Mouse (Mus musculus): ENCODE data around the gene Ulk3. TPM values are rescaled to one million over a fixed set of nuclear protein-coding genes. Genes with fewer than 3 reads are reported as not detected.

Ulk3 gene
- polyA plus RNA-seq, 1 experiment from 2014 or later, result 8.6 TPM

DNA sequence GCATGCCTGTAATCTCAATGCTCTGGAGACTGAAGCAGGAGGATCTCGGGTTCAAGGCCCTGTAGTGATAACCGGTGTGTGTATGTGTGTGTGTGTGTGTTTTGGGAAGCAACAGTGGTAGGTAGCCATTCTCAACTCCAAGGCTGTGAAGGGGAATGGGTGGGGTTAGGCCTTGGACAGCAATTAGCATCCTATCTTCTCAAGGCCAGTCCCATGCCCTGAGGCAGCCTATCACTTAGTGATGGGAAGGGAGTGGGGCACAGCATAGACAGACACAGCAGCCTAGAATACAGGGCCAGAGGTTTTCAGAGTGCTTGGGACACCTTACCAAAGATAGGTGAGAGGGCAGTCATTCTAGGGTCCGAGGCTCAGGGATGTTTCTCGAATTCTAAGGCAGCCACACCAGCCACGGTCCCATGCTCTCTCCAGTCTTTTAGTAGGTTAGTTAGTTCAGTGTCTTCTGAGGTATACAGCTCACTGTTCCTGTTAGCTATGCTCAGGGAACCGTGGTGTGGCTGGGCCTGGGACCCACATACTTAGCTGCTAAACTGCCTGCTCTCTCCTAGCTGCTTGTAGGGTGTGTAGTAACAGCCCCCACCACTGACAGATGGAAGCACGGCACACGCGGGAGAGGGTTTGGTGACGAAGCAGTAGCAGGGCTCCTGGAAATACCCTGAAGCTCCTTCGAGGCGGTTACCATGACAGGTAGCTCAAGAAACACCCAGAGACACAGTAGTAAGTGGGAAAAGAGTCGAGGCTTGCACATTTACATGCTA lies 52.7 kb downstream of the Ulk3 start:
- Histone ChIP-seq H3K4me1 (replicated peaks; ENCODE audit: control insufficient read depth, insufficient read depth, low read length) (peaks cover 28% of the 10 kb centered on the region), H3K4me2 (replicated peaks; ENCODE audit: low read depth, low read length) (no peak overlapping the region), H3K27me3 (ENCODE audit: control insufficient read depth, insufficient read depth, low read length) (no peaks in the 10 kb centered on the region), H3K27ac (ENCODE audit: low read depth, low read length) (no peak overlapping the region), H3K4me3 (ENCODE audit: low read depth, low read length) (no peak overlapping the region), H3K36me3 (ENCODE audit: control insufficient read depth, insufficient read depth, low read length) (no peaks in the 10 kb centered on the region), H3K9me3 (ENCODE audit: control insufficient read depth, low read length) (no peaks in the 10 kb centered on the region), H3K9ac (ENCODE audit: low read depth, low read length) (no peak overlapping the region; the same call in 1 of the 2 replicates)
- no peak for DNase-seq (ENCODE audit: low spot score)
- ATAC-seq (ENCODE audit: low FRiP score), result no peak
- 87% methylated on average over 13 of the region's 13 CpGs for WGBS

GRCm38 (mm10) chr9:57643169-57643855 lies 54.1 kb downstream of the Ulk3 start:
- H3K4me1 ChIP-seq (replicated peaks; ENCODE audit: control insufficient read depth, insufficient read depth, low read length), result peaks cover 28% of the 10 kb centered on the region
- H3K36me3 ChIP-seq (ENCODE audit: control insufficient read depth, insufficient read depth, low read length), result no peaks in the 10 kb centered on the region
- H3K4me2 ChIP-seq (replicated peaks; ENCODE audit: low read depth, low read length), result peak overlapping the region; percentile 87
- no peak overlapping the region for H3K27ac ChIP-seq (ENCODE audit: low read depth, low read length)
- DNase-seq (ENCODE audit: low spot score) (no peak), ATAC-seq (ENCODE audit: low FRiP score) (no peak)
- H3K9ac ChIP-seq (ENCODE audit: low read depth, low read length), result peak overlapping the region; percentile 97
- H3K9me3 ChIP-seq (ENCODE audit: control insufficient read depth, low read length), result no peaks in the 10 kb centered on the region
- no peaks in the 10 kb centered on the region for H3K27me3 ChIP-seq (ENCODE audit: control insufficient read depth, insufficient read depth, low read length)
- 65% methylated on average over 9 of the region's 9 CpGs for WGBS
- peak overlapping the region; percentile 96 for H3K4me3 ChIP-seq (ENCODE audit: low read depth, low read length)

- Histone ChIP-seq H3K9ac (ENCODE audit: low read depth, low read length) (peak overlapping the region; percentile 97), H3K4me3 (ENCODE audit: low read depth, low read length) (peak overlapping the region; percentile 96), H3K9me3 (ENCODE audit: control insufficient read depth, low read length) (no peaks in the 10 kb centered on the region), H3K27me3 (ENCODE audit: control insufficient read depth, insufficient read depth, low read length) (no peaks in the 10 kb centered on the region), H3K36me3 (ENCODE audit: control insufficient read depth, insufficient read depth, low read length) (no peaks in the 10 kb centered on the region), H3K27ac (ENCODE audit: low read depth, low read length) (no peak overlapping the region), H3K4me2 (replicated peaks; ENCODE audit: low read depth, low read length) (peak overlapping the region; percentile 87), H3K4me1 (replicated peaks; ENCODE audit: control insufficient read depth, insufficient read depth, low read length) (peaks cover 27% of the 10 kb centered on the region)
- DNase-seq (ENCODE audit: low spot score) (no peak), ATAC-seq (ENCODE audit: low FRiP score) (no peak)
- WGBS, result 58% methylated on average over 7 of the region's 7 CpGs
These were observed 54.6 kb downstream of the Ulk3 start for GRCm38 (mm10) chr9:57643856-57644180.

DNA sequence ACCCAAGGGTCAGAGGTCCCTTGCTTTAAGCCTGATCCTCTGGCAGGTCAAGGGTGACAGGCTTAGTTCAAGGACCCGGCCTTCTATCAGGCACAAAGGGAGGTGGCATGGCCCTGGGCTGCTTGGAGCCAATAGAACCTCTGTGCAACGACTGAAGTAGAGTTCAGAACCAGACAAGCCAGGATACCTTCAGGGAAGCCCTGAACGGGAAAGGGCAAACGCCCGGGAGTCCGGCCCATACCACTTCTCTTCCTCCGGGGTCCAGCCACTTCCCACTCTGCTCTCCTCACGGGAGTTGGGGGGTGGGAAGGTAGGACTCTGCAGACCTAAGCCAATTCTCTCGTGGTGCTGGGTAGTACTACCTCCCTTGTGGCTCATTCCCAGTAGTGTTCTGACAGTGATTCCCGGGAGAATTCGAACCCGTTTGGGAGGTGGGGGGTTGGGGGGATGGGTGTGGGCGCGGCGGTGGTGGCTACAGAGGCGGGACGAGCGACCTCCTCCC lies 55.2 kb downstream of the Ulk3 start:
- no peaks in the 10 kb centered on the region for H3K36me3 ChIP-seq (ENCODE audit: control insufficient read depth, insufficient read depth, low read length)
- peak; percentile 41 for ATAC-seq (ENCODE audit: low FRiP score)
- H3K9me3 ChIP-seq (ENCODE audit: control insufficient read depth, low read length), result no peaks in the 10 kb centered on the region
- under 1% methylated on average over 18 of the region's 18 CpGs for WGBS
- peak overlapping the region; percentile 96 for H3K27ac ChIP-seq (ENCODE audit: low read depth, low read length)
- peak overlapping the region; percentile 96 for H3K4me3 ChIP-seq (ENCODE audit: low read depth, low read length)
- peak overlapping the region; percentile 97 for H3K9ac ChIP-seq (ENCODE audit: low read depth, low read length)
- peak overlapping the region; percentile 87 for H3K4me2 ChIP-seq (replicated peaks; ENCODE audit: low read depth, low read length)
- no peaks in the 10 kb centered on the region for H3K27me3 ChIP-seq (ENCODE audit: control insufficient read depth, insufficient read depth, low read length)
- peaks cover 20% of the 10 kb centered on the region for H3K4me1 ChIP-seq (replicated peaks; ENCODE audit: control insufficient read depth, insufficient read depth, low read length)
- peak; percentile 60 for DNase-seq (ENCODE audit: low spot score)

GRCm38 (mm10) chr9:57644944-57645893 lies 56.0 kb downstream of the Ulk3 start:
- under 1% methylated on average over 42 of the region's 85 CpGs for WGBS
- peak overlapping the region; percentile 96 for H3K4me3 ChIP-seq (ENCODE audit: low read depth, low read length)
- no peaks in the 10 kb centered on the region for H3K27me3 ChIP-seq (ENCODE audit: control insufficient read depth, insufficient read depth, low read length)
- ATAC-seq (ENCODE audit: low FRiP score), result peak; percentile 88
- peaks cover 18% of the 10 kb centered on the region for H3K4me1 ChIP-seq (replicated peaks; ENCODE audit: control insufficient read depth, insufficient read depth, low read length)
- H3K36me3 ChIP-seq (ENCODE audit: control insufficient read depth, insufficient read depth, low read length), result no peaks in the 10 kb centered on the region
- peak overlapping the region; percentile 97 for H3K9ac ChIP-seq (ENCODE audit: low read depth, low read length)
- peak; percentile 96 for DNase-seq (ENCODE audit: low spot score)
- no peaks in the 10 kb centered on the region for H3K9me3 ChIP-seq (ENCODE audit: control insufficient read depth, low read length)
- peak overlapping the region; percentile 87 for H3K4me2 ChIP-seq (replicated peaks; ENCODE audit: low read depth, low read length)
- peak overlapping the region; percentile 96 for H3K27ac ChIP-seq (ENCODE audit: low read depth, low read length)

Other genes starting within 250 kb of the Ulk3 start
- 16.5 and 19.8 TPM in 2 replicates for gene Ppcdc, start 149.3 kb upstream of the Ulk3 start, polyA plus RNA-seq (2014; fragmentation: Nextera tagmentation; extraction: Ambion mirVana)
- 17.7 and 18.3 TPM in 2 replicates for gene Scamp5, start 121.4 kb upstream of the Ulk3 start, polyA plus RNA-seq (2014; fragmentation: Nextera tagmentation; extraction: Ambion mirVana)
- gene Rpp25, start 85.4 kb upstream of the Ulk3 start, polyA plus RNA-seq (2014; fragmentation: Nextera tagmentation; extraction: Ambion mirVana), result 7.7 and 10.5 TPM in 2 replicates
- 702 and 724 TPM in 2 replicates for gene Cox5a, start 68.2 kb upstream of the Ulk3 start, polyA plus RNA-seq (2014; fragmentation: Nextera tagmentation; extraction: Ambion mirVana)
- gene Fam219b, start 51.9 kb upstream of the Ulk3 start, polyA plus RNA-seq (2014; fragmentation: Nextera tagmentation; extraction: Ambion mirVana), result 14.9 and 17.7 TPM in 2 replicates
- gene Mpi, start 36.7 kb upstream of the Ulk3 start, polyA plus RNA-seq (2014; fragmentation: Nextera tagmentation; extraction: Ambion mirVana), result 50.0 and 52.7 TPM in 2 replicates
- 57.6 and 57.8 TPM in 2 replicates for gene Scamp2, start 28.5 kb upstream of the Ulk3 start, polyA plus RNA-seq (2014; fragmentation: Nextera tagmentation; extraction: Ambion mirVana)
- 0.09 and 0.11 TPM in 2 replicates for gene Cplx3, start 16.8 kb downstream of the Ulk3 start, polyA plus RNA-seq (2014; fragmentation: Nextera tagmentation; extraction: Ambion mirVana)
- not detected in 2 replicates for gene Lman1l, start 31.3 kb downstream of the Ulk3 start, polyA plus RNA-seq (2014; fragmentation: Nextera tagmentation; extraction: Ambion mirVana)
- gene Csk, start 64.2 kb downstream of the Ulk3 start, polyA plus RNA-seq (2014; fragmentation: Nextera tagmentation; extraction: Ambion mirVana), result 29.4 and 30.7 TPM in 2 replicates
- gene Cyp1a2, start 94.3 kb downstream of the Ulk3 start, polyA plus RNA-seq (2014; fragmentation: Nextera tagmentation; extraction: Ambion mirVana), result not detected in 2 replicates
- gene Cyp1a1, start 98.5 kb downstream of the Ulk3 start, polyA plus RNA-seq (2014; fragmentation: Nextera tagmentation; extraction: Ambion mirVana), result not detected in 2 replicates
- 23.7 and 28.4 TPM in 2 replicates for gene Edc3, start 119.1 kb downstream of the Ulk3 start, polyA plus RNA-seq (2014; fragmentation: Nextera tagmentation; extraction: Ambion mirVana)
- 83.8 and 91.4 TPM in 2 replicates for gene Clk3, start 176.4 kb downstream of the Ulk3 start, polyA plus RNA-seq (2014; fragmentation: Nextera tagmentation; extraction: Ambion mirVana)
- 21.9 and 27.7 TPM in 2 replicates for gene Arid3b, start 247.3 kb downstream of the Ulk3 start, polyA plus RNA-seq (2014; fragmentation: Nextera tagmentation; extraction: Ambion mirVana)